Mouse (Mus musculus) embryonic facial prominence, embryonic 12.5 days (tissue): ENCODE data around the gene Arfgef2. TPM values are rescaled to one million over a fixed set of nuclear protein-coding genes. Genes with fewer than 3 reads are reported as not detected.

Experiments
- ATAC-seq: fragments of 200-750 bp; cut with Nextera tagmentation; 2 replicates; pipeline ENCODE4 v1.8.0; 2017; ENCODE audit not compliant: insufficient number of reproducible peaks, insufficient read depth, low FRiP score, low TSS enrichment
- H3K27ac ChIP-seq: fragments of 300-500 bp; sonication (generic); 2 replicates; pipeline ENCODE4 v1.5.1; 2016; ENCODE audit warnings: mild to moderate bottlenecking
- H3K27me3 ChIP-seq: fragments of 300-500 bp; sonication (generic); 2 replicates; pipeline ENCODE4 v1.6.1; 2016; ENCODE audit warnings: mild to moderate bottlenecking, moderate library complexity
- H3K36me3 ChIP-seq: fragments of 300-500 bp; sonication (generic); 2 replicates; pipeline ENCODE4 v1.6.1; 2016; ENCODE audit warnings: mild to moderate bottlenecking
- H3K4me1 ChIP-seq: fragments of 300-500 bp; sonication (generic); 2 replicates; pipeline ENCODE4 v1.6.1; 2016
- H3K4me2 ChIP-seq: fragments of 300-500 bp; sonication (generic); replicated peaks from 2 replicates; pipeline ENCODE4 v1.6.1; 2016; ENCODE audit warnings: mild to moderate bottlenecking, moderate library complexity
- H3K4me3 ChIP-seq: fragments of 300-500 bp; sonication (generic); 2 replicates; pipeline ENCODE4 v1.5.1; 2016; ENCODE audit warnings: mild to moderate bottlenecking
- H3K9ac ChIP-seq: fragments of 300-500 bp; sonication (generic); 2 replicates; pipeline ENCODE4 v1.6.1; 2016; ENCODE audit warnings: mild to moderate bottlenecking, moderate library complexity
- H3K9me3 ChIP-seq: fragments of 300-500 bp; sonication (generic); 2 replicates; pipeline ENCODE4 v1.6.1; 2016; ENCODE audit warnings: mild to moderate bottlenecking, moderate library complexity
- WGBS: fragments of 180-500 bp; shearing (Covaris S2); methylation state at CpG from one replicate; pipeline ENCODE4 v1.1.7; 2016; 5-methylcytosine and 5-hydroxymethylcytosine counted together
- polyA plus RNA-seq: library from polyadenylated mRNA; unstranded; fragments of >200 nt; fragmentation: Nextera tagmentation; extraction: Ambion mirVana; gene quantifications from 2 replicates; pipeline ENCODE4 v1.2.1, GENCODE M21; 2016

Arfgef2 gene
- polyA plus RNA-seq, 1 experiment from 2014 or later = 5.1 TPM

- no peak for ATAC-seq
- no peak overlapping the region for H3K27ac ChIP-seq
- H3K4me3 ChIP-seq = no peak overlapping the region
- H3K4me2 ChIP-seq = no peak overlapping the region
- no peaks in the 10 kb centered on the region for H3K4me1 ChIP-seq
- WGBS = 93% methylated on average over 6 of the region's 6 CpGs
- H3K9ac ChIP-seq = no peak overlapping the region
- no peaks in the 10 kb centered on the region for H3K27me3 ChIP-seq
- peaks cover 86% of the 10 kb centered on the region for H3K36me3 ChIP-seq
- H3K9me3 ChIP-seq = no peaks in the 10 kb centered on the region
Measured at GRCm38 (mm10) chr2:166933943-166934342, 128.6 kb downstream of the Arfgef2 start.

- no peak for ATAC-seq
- Histone ChIP-seq H3K36me3 (peaks cover 85% of the 10 kb centered on the region), H3K4me2 (no peak overlapping the region), H3K9ac (no peak overlapping the region), H3K9me3 (no peaks in the 10 kb centered on the region), H3K4me1 (no peaks in the 10 kb centered on the region), H3K4me3 (no peak overlapping the region), H3K27me3 (no peaks in the 10 kb centered on the region), H3K27ac (no peak overlapping the region)
- 84% methylated on average over 5 of the region's 5 CpGs for WGBS
Measured at GRCm38 (mm10) chr2:166934416-166934815, 129.0 kb downstream of the Arfgef2 start.

DNA sequence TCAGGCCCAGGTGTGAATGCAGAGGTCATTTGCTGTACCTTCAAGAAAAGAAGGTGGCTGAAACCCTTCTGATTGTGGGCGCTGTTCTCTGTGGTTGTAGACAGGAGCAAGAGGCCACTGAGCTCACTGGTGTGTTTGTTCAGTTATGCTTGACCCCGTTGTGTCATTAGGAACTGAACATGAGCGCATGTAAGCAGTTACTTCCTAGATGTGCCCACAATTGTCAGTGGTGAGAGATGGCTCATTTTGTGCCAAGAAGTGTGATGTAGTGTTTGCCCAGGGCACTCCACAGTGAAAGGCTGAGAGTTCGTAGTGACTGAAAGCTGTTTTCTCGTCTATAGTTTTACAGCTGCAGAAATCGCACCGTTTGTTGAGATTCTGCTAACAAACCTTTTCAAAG lies 130.2 kb downstream of the Arfgef2 start:
- H3K4me2 ChIP-seq = no peak overlapping the region
- H3K27ac ChIP-seq = no peak overlapping the region
- no peaks in the 10 kb centered on the region for H3K27me3 ChIP-seq
- ATAC-seq = no peak
- no peak overlapping the region for H3K4me3 ChIP-seq
- H3K36me3 ChIP-seq = peaks cover 83% of the 10 kb centered on the region
- WGBS = 93% methylated on average over 7 of the region's 7 CpGs
- H3K9me3 ChIP-seq = no peaks in the 10 kb centered on the region
- no peak overlapping the region for H3K9ac ChIP-seq
- no peaks in the 10 kb centered on the region for H3K4me1 ChIP-seq

DNA sequence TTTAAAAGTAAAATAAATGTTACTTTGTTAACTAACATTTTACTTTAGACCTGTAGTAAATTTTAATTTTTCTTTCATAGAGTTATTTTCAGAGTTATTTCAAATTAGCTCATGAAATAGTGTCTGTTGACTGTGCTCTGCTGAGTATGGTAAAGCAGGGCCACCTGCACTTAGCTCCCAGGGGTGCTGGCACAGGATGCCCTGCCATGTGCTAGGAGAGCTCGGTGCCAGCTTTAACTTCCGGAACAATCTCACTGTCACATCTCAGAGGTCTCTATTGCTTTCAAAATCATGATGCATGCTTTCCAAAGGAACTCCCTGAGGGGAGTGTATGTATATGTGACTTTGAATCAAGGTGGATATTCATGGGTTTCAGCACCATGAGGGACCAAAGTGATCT lies 130.8 kb downstream of the Arfgef2 start:
- Histone ChIP-seq H3K4me3 (no peak overlapping the region), H3K27ac (no peak overlapping the region), H3K27me3 (no peaks in the 10 kb centered on the region), H3K4me1 (no peaks in the 10 kb centered on the region), H3K9ac (no peak overlapping the region), H3K9me3 (no peaks in the 10 kb centered on the region), H3K36me3 (peaks cover 83% of the 10 kb centered on the region), H3K4me2 (no peak overlapping the region)
- 90% methylated on average over 2 of the region's 2 CpGs for WGBS
- ATAC-seq = no peak

DNA sequence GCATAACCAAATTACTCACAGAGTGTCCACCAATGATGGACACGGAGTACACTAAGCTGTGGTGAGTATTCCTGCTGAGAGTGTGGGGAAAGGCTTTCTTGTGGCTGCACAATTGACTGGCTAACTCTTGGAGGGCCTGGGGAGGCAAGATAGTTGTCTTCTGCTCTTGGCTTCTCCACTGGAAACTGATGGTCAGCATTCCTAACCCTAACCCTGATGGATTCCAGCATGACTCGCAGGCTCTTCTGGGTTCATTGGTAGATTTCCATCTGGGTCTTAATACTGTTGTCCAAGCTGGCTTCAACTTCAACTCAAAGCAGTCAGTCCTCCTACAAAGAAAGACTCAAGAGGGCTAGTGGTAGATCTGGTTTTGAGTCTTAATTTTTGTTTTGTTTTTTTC lies 137.8 kb downstream of the Arfgef2 start:
- Histone ChIP-seq H3K4me1 (no peaks in the 10 kb centered on the region), H3K4me3 (no peak overlapping the region), H3K27me3 (no peaks in the 10 kb centered on the region), H3K27ac (no peak overlapping the region), H3K9me3 (no peaks in the 10 kb centered on the region), H3K4me2 (no peak overlapping the region), H3K36me3 (peaks cover 82% of the 10 kb centered on the region), H3K9ac (no peak overlapping the region)
- WGBS = 84% methylated on average over 2 of the region's 2 CpGs
- no peak for ATAC-seq

GRCm38 (mm10) chr2:166944346-166944745 lies 139.0 kb downstream of the Arfgef2 start:
- Histone ChIP-seq H3K9ac (no peak overlapping the region), H3K27me3 (no peaks in the 10 kb centered on the region), H3K4me2 (no peak overlapping the region), H3K4me3 (no peak overlapping the region), H3K27ac (no peak overlapping the region), H3K36me3 (peaks cover 84% of the 10 kb centered on the region), H3K4me1 (no peaks in the 10 kb centered on the region), H3K9me3 (no peaks in the 10 kb centered on the region)
- WGBS = 78% methylated on average over 1 of the region's 1 CpGs
- no peak for ATAC-seq

DNA sequence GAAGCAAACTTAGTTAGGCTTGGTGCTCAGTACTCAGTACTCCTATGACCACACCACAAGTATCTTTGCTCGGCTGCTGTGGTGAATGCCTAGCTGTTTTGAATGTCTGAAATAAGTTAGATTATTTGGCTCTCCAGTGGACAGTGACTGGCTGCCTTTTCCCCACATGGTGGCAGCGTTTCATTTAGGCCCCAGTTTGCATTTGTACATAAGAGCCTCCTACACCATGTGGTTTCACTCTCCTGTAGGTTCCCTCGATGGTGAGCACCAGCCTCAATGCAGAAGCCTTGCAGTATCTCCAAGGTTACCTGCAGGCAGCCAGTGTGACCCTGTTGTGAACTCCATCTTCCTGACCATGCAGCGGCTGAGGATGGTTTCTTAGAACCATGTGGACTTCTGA lies 140.1 kb downstream of the Arfgef2 start:
- Histone ChIP-seq H3K4me2 (no peak overlapping the region), H3K4me1 (no peaks in the 10 kb centered on the region), H3K9ac (no peak overlapping the region), H3K4me3 (no peak overlapping the region), H3K36me3 (peaks cover 89% of the 10 kb centered on the region), H3K27ac (no peak overlapping the region), H3K27me3 (no peaks in the 10 kb centered on the region), H3K9me3 (no peaks in the 10 kb centered on the region)
- ATAC-seq = no peak
- WGBS = 47% methylated on average over 4 of the region's 4 CpGs

Other genes with a start within 250 kb of the Arfgef2 start
- 36.2 and 41.5 TPM in 2 replicates for gene Prex1, start 91.8 kb upstream of the Arfgef2 start, polyA plus RNA-seq
- gene Trp53rkb, start 13.1 kb upstream of the Arfgef2 start, polyA plus RNA-seq = 11.5 and 13.2 TPM in 2 replicates
- 152 and 164 TPM in 2 replicates for gene Cse1l, start 100.5 kb downstream of the Arfgef2 start, polyA plus RNA-seq
- gene Stau1, start 190.7 kb downstream of the Arfgef2 start, polyA plus RNA-seq = 112 TPM in 2 replicates
- 57.4 and 60.2 TPM in 2 replicates for gene Ddx27, start 209.6 kb downstream of the Arfgef2 start, polyA plus RNA-seq